Mouse (Mus musculus) kidney, adult 18-20 months (tissue): ENCODE measurements around the gene Flt3l.

ENCODE experiments used
- DNase-seq: peaks from one replicate; pipeline ENCODE4 v3.0.0; 2021

The Flt3l gene

DNA sequence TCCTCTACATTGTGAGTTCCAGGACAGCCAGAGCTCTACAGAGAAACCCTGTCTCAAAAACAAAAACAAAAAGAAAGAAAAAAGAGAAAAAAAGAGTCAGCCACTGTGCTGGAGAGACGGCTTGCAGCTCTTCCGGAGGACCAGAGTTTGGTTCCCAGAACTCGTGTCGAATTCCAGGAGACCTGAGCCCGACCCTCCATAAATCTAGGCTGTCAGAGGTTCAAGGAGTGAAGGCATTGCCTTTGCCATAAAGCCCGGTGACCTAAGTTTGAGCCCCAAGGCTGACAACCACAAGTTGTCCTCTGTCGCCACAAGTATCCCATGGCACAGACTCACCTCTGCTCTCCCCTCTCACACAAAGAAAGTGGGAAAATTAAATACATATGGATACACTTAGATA, 42.1 kb downstream of the Flt3l start:
- no peak for DNase-seq

DNA sequence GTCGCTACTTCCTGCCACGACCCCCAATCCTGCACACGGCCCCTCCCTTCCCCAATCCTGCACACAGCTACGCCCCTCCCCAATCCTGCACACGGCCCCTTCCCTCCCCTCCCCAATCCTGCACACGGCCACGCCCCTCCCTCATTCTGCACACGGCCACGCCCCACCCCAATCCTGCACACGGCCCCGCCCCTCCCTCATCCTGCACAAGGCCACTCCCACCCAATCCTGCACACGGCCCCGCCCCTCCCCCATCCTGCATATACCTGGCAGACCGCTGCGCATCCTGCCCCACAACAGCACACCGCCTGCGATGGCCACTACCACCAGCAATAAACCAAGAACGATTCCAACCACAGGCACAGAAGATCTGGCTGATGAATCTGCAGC, 42.7 kb downstream of the Flt3l start:
- no peak for DNase-seq

GRCm38 (mm10) chr7:45092828-45093515, 43.3 kb downstream of the Flt3l start:
- no peak for DNase-seq

DNA sequence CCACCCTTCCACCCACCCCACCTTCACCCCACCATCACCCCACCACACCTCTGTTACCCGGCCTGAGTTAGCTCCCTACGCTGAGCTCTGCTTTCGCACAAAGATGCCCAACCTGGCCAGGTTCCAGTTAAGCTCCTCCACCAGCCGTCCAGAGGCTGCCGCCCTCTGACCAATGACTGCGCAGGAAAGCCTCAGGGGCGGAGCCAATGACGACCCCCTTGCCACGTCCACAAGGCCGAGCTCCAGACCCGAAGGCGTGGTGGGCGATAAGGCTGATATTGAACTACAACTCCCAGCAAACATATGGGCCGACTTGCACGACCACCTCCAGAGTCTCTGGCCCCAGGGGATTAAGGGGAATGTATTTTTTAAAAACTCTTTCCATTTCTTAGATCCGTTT, 44.2 kb downstream of the Flt3l start, which contains the start of gene Rcn3:
Gene Rcn3 (minus strand): TSS at position 174 of the 400 bp plus-strand sequence.
- peak; percentile 61 for DNase-seq

DNA sequence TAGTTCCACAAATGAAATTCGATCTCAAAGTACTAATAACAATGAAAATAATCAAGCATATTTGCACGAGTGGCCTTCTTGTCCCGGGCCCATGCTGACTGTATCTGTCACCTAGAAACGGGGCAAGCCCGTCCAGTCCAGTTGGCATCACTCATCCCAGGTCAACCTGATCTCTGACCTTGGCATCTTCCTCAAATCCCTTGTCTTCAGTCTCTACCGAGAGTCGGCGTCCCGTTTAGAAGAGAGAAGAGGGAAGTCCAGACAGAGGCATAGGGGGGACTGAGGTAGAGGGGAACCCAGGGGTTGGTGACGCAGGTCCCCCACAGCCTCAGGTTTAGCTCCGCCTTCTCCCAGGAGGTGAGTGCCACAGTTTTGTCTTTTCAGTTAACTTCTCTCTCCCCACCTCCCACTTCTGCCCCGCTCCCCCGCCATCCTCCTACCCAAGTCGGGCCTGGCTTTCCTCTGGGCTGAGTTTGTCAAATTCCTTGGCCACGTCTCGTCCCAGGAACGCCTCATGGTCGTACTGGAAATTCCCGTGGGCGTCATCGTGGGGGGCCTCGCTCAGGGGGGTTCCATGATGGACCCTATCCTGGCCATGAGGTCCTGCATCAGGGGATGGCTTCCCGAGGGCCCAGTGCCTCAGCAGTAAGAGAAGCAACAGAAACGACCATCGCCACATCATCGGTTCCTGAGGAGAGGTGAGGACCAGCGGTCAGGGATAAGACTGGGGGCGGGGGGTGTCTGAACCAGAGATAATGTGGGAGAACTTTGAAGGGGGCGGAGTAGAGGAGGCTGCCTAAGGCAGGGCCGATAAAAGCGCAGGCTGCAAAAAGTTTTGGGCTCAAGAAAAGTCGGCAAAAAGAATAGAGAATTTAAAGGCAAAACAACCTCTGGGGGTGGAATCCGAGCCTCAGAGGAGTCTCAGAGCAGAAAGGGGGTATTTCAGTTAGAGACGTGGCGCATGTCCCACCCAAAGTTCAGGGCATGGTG, 44.9 kb downstream of the Flt3l start:
- DNase-seq, result no peak

GRCm38 (mm10) chr7:45090251-45090977, 45.8 kb downstream of the Flt3l start:
- no peak for DNase-seq

DNA sequence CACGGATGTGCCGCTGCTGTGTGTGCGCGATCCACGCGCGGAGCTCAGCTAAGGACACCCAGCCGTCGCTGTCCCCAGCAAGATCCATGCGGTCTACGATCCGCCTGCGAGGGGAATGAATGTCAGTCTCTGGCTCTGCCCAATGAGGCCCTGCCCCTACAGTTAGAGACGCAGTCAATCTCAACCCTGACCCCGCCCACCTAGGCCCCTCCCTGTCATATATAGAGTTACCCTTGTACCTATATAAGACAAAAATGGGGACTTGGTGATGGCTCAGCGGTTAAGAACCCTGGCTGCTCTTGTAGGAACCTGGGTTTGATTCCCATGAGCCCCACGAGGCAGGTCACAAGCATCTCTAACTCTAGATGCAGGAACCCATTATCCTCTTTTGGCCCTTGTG, 47.6 kb downstream of the Flt3l start:
- DNase-seq, result no peak

DNA sequence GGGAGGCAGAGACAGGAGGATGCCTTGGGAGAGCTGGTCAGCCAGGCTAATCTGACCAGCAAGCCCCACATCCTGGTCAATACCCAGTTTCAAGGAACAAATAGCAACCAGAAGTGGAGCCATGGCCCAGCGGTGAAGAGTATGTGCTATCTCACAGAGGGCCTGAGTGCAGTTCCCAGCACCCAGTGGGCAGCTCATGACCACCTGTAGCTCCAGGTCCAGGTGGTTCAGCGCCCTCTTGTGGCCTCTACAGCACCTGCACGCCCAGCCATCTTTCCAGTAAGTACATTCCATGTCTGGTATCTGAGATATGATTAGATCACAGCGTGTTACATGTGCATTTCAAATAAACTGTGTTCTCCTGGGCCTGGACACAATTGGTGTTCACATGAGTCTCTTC, 50.1 kb downstream of the Flt3l start:
- no peak for DNase-seq

DNA sequence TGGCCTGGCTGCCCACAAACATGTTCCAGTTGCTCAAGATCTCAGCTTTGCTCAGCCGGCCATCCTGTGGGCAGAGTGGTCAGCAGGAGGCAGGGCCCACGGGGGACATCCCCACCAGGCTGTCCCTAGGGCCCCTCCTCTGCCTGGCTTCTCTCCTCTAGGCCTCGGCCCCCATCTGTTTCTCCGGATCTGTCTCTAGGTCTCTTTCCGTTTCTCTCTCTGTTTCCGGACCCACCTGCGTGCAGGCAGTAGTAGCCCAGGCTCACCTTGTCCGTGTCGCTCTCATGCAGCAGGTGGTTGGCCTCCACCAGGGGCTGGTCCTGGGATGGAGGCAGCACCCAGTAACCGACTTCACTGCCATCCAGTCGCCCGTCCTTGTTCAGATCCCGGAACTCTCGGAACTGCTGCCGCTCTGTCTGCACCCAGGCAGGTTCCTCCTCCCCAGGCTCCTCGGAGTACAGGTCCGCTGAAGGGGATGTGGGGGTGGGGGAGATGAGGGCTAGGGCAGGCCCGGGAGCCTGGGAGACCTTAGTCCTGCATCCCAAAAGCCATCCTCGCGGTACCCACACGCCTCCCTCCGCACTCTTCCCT, 52.8 kb downstream of the Flt3l start:
- DNase-seq, result no peak

GRCm38 (mm10) chr7:45082401-45083299, 53.6 kb downstream of the Flt3l start:
- DNase-seq, result peak; percentile 40

- DNase-seq, result no peak
Measured at GRCm38 (mm10) chr7:45081016-45081415, 55.2 kb downstream of the Flt3l start.

- DNase-seq, result peak; percentile 94
Measured at GRCm38 (mm10) chr7:45079856-45080255, 56.4 kb downstream of the Flt3l start.
